Mouse (Mus musculus) ES-Bruce4 (cell line): ENCODE results near the gene Rab8a. TPM values are rescaled to one million over a fixed set of nuclear protein-coding genes. Genes with fewer than 3 reads are reported as not detected.

Experiments used
- H3K27ac ChIP-seq: 2 replicates; pipeline ENCODE4 v1.5.1; 2012; ENCODE audit warnings: low read length, inconsistent platforms; ENCODE audit not compliant: insufficient read depth
- H3K27me3 ChIP-seq: 2 replicates; pipeline ENCODE4 v1.6.1; 2012; ENCODE audit warnings: mild to moderate bottlenecking, low read length, inconsistent platforms; ENCODE audit not compliant: control insufficient read depth, poor library complexity, insufficient read depth, severe bottlenecking
- H3K36me3 ChIP-seq: 2 replicates; pipeline ENCODE4 v1.6.1; 2012; ENCODE audit warnings: inconsistent platforms, mild to moderate bottlenecking, low read length, moderate library complexity; ENCODE audit not compliant: control insufficient read depth, poor library complexity, insufficient read depth, severe bottlenecking
- H3K4me1 ChIP-seq: one replicate; pipeline ENCODE4 v1.8.1; 2011; ENCODE audit warnings: low read length; ENCODE audit not compliant: control insufficient read depth, insufficient read depth
- H3K4me3 ChIP-seq: 2 replicates; pipeline ENCODE4 v1.5.1; 2011; ENCODE audit warnings: low read depth, mild to moderate bottlenecking, low read length
- H3K9ac ChIP-seq: 2 replicates; pipeline ENCODE4 v1.6.1; 2012; ENCODE audit warnings: low read depth, mild to moderate bottlenecking, inconsistent platforms; ENCODE audit not compliant: poor library complexity, severe bottlenecking
- H3K9me3 ChIP-seq: replicated peaks from 2 replicates; pipeline ENCODE4 v1.6.1; 2012; ENCODE audit warnings: mild to moderate bottlenecking, low read length, inconsistent platforms; ENCODE audit not compliant: control insufficient read depth, poor library complexity, insufficient read depth, severe bottlenecking
- CTCF ChIP-seq: IDR thresholded peaks from one replicate; pipeline ENCODE4 v1.8.1; 2011; ENCODE audit warnings: low read depth, low read length
- EP300 ChIP-seq: IDR thresholded peaks from 2 replicates; pipeline ENCODE4 v1.6.1; 2011; ENCODE audit warnings: low read depth, low read length; ENCODE audit not compliant: insufficient read depth
- POLR2A ChIP-seq: IDR thresholded peaks from one replicate; pipeline ENCODE4 v1.8.1; 2011; ENCODE audit warnings: low read length; ENCODE audit not compliant: insufficient read depth
- polyA plus RNA-seq: library from polyadenylated mRNA; stranded (reverse); fragments of >200 nt; gene quantifications from 2 replicates; pipeline ENCODE4 v1.2.4, GENCODE M21; 2011; ENCODE audit warnings: low read depth; ENCODE audit not compliant: missing spikeins, insufficient read depth, insufficient read length

The Rab8a gene
- polyA plus RNA-seq, 1 experiment, result 115 TPM

DNA sequence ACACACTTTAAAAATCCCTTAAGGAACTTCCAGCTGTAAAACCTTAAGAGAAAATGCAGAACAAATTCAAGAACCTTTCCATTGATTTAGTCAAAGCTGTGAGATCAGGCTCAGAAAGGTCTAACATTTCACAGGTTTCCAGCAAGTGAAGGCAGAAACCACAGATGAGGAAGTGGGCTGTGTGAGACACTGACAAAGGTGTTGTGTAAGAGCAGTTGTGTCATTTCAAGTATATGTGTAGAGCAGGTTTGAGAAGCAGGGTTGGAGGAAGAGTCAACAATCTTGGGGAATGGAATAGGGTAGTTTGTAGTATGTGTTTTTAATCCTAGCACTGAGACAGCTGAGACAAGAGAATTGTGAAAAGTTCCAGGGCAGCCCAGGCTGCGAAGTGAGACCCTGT, 54.9 kb downstream of the Rab8a start:
- TF ChIP-seq CTCF (no peak), POLR2A (no peak), EP300 (no peak)
- Histone ChIP-seq H3K36me3 (no peaks in the 10 kb centered on the region), H3K4me1 (no peaks in the 10 kb centered on the region), H3K9ac (no peak overlapping the region), H3K9me3 (no peaks in the 10 kb centered on the region), H3K27me3 (no peaks in the 10 kb centered on the region), H3K4me3 (no peak overlapping the region), H3K27ac (no peak overlapping the region)

DNA sequence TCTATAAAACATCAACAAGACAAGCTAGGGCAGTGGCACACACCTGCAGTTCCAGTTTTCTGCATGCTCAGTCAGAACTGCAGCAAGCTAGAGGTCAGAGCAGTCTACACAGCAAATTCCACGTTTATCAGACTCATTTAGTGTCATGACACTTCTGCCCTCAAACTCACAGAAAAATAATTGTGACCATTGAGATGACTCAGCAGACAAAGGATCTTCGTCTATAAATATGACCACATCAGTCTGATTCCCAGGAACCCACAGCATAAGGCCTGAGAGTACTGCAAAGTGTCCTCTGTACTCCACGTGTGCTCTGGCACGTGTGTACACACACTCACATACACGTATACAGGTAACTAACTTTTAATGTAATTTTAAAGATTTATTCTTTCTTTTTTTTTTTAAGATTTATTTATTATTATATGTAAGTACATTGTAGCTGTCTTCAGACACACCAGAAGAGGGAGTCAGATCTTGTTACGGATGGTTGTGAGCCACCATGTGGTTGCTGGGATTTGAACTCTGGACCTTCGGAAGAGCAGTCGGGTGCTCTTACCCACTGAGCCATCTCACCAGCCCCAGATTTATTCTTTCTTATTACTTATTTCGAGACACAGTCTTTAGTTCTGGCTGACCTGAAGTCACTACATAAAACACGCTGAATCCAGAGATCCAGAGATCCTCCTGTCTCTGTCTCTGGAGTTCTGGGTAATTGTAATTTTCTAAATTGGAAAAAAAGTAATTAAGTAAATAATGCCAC, 58.0 kb downstream of the Rab8a start:
- no peak for TF ChIP-seq CTCF
- TF ChIP-seq EP300, result no peak
- no peak for TF ChIP-seq POLR2A
- Histone ChIP-seq H3K27me3 (no peaks in the 10 kb centered on the region), H3K9me3 (peaks cover 5% of the 10 kb centered on the region; the same call in 1 of the 2 replicates), H3K4me3 (no peak overlapping the region), H3K9ac (no peak overlapping the region), H3K27ac (no peak overlapping the region), H3K36me3 (peaks cover 24% of the 10 kb centered on the region), H3K4me1 (no peaks in the 10 kb centered on the region)

DNA sequence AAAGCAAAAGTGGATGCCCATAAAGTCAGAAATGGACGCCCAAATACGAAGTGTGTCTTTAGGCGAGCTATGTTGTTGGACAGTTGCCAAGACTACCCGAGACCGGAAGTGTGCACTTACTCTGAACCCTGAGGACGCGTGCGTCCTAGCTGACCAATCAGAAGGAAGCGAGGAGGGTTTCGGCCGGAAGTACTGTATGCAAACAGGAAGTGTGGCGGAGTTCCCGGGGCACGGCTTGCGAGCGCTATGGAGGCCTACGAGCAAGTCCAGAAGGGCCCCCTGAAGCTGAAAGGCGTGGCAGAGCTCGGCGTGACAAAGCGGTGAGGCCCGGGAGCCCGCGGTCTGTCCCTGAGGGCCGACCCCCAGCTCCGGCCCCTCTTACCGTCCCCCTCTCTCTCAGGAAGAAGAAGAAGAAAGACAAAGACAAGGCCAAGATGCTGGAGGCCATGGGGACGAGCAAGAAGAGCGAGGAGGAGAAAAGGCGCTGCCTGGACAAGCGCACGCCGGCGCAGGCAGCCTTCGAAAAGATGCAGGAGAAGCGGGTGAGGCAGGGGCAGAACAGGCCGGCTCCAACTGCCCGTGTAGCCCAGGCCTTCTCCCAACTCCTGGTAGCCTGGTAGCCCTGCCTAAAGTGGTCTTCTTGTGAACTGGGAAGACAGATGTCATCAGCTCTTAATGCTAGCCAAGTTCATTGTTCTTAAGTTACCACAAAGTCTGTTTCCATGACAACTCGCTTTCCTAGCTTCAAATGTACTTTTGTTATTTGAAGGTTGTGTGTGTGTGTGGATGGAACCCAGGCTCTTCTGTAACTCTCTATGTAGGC, 58.8 kb downstream of the Rab8a start, which contains the start of gene Fam32a:
Fam32a (plus strand) TSS at position 190 of the 823 bp plus-strand sequence.
- no peak for TF ChIP-seq EP300
- no peak for TF ChIP-seq POLR2A
- no peak for TF ChIP-seq CTCF
- H3K27ac ChIP-seq, result no peak within 1 kb of the TSS
- H3K9ac ChIP-seq, result peak within 1 kb of the TSS; percentile 70

GRCm38 (mm10) chr8:72220758-72221157, 59.8 kb downstream of the Rab8a start:
- no peak overlapping the region for H3K4me3 ChIP-seq

More for the DNA sequence above, 58.8 kb downstream of the Rab8a start, which contains the start of gene Fam32a:
- H3K36me3 ChIP-seq, result peaks cover 25% of the 10 kb centered on the region
- H3K27me3 ChIP-seq, result no peaks in the 10 kb centered on the region
- H3K4me3 ChIP-seq, result peak within 1 kb of the TSS; percentile 80
- peaks cover 8% of the 10 kb centered on the region; the same call in 1 of the 2 replicates for H3K9me3 ChIP-seq
- no peaks in the 10 kb centered on the region for H3K4me1 ChIP-seq

DNA sequence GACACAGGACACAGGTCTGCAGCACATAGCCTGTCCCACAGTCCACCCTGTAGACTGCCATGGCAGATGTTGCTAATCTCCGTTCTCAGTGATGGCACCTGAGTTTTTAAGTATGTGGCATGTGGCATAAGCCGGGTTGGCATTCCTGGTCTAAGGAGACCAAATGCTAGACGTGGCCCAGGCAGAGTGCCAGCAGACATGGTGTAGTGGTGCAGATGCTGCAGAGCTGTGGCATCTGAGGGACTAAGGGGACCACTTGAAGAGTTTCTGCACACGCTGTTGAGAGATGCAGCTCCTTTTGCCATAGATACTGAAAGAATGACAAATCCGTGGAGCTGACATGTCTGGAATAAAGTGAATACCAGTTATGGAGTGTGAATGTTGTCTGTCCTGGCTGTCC, 61.7 kb downstream of the Rab8a start:
- Histone ChIP-seq H3K27ac (no peak overlapping the region), H3K9ac (no peak overlapping the region), H3K4me1 (no peaks in the 10 kb centered on the region), H3K4me3 (no peak overlapping the region), H3K9me3 (peaks cover 8% of the 10 kb centered on the region; the same call in 1 of the 2 replicates), H3K27me3 (no peaks in the 10 kb centered on the region), H3K36me3 (peaks cover 25% of the 10 kb centered on the region)
- TF ChIP-seq EP300, result no peak
- TF ChIP-seq CTCF, result no peak
- no peak for TF ChIP-seq POLR2A

More at GRCm38 (mm10) chr8:72220758-72221157, 59.8 kb downstream of the Rab8a start:
- Histone ChIP-seq H3K27me3 (no peaks in the 10 kb centered on the region), H3K9me3 (peaks cover 8% of the 10 kb centered on the region; the same call in 1 of the 2 replicates), H3K27ac (no peak overlapping the region), H3K9ac (no peak overlapping the region), H3K36me3 (peaks cover 25% of the 10 kb centered on the region), H3K4me1 (no peaks in the 10 kb centered on the region)
- no peak for TF ChIP-seq CTCF
- TF ChIP-seq POLR2A, result no peak
- no peak for TF ChIP-seq EP300

Other genes starting within 250 kb of the Rab8a start
- 34.7 and 34.8 TPM in 2 replicates for gene Zfp961, start 210.2 kb upstream of the Rab8a start, polyA plus RNA-seq
- gene Cyp4f18, start 151.6 kb upstream of the Rab8a start, polyA plus RNA-seq, result not detected in 2 replicates
- gene Olfr372, start 120.0 kb upstream of the Rab8a start, polyA plus RNA-seq, result not detected in 2 replicates
- 0.15 TPM in 1 of 2 replicates, not detected in the other for gene Olfr373, start 78.0 kb upstream of the Rab8a start, polyA plus RNA-seq
- gene Olfr374, start 54.2 kb upstream of the Rab8a start, polyA plus RNA-seq, result 0.37 and 0.53 TPM in 2 replicates
- 280 and 293 TPM in 2 replicates for gene Tpm4, start 26.2 kb upstream of the Rab8a start, polyA plus RNA-seq
- gene Hsh2d, start 28.4 kb downstream of the Rab8a start, polyA plus RNA-seq, result 0.49 TPM in 1 of 2 replicates, not detected in the other
- not detected in 2 replicates for gene Cib3, start 51.6 kb downstream of the Rab8a start, polyA plus RNA-seq
- not detected in 2 replicates for gene Gm11034, start 52.4 kb downstream of the Rab8a start, polyA plus RNA-seq
- gene Fam32a, start 58.5 kb downstream of the Rab8a start, polyA plus RNA-seq, result 45.1 and 50.4 TPM in 2 replicates
- gene Ap1m1, start 78.8 kb downstream of the Rab8a start, polyA plus RNA-seq, result 26.0 and 30.1 TPM in 2 replicates
- gene Gm10282, start 144.1 kb downstream of the Rab8a start, polyA plus RNA-seq, result 2.3 and 4.5 TPM in 2 replicates
- 44.7 and 47.0 TPM in 2 replicates for gene Klf2, start 157.8 kb downstream of the Rab8a start, polyA plus RNA-seq